Mouse (Mus musculus) gastrocnemius, postnatal 10 days (tissue): Measurements from ENCODE around the gene Slc22a6. TPM values are rescaled to one million over a fixed set of nuclear protein-coding genes. Genes with fewer than 3 reads are reported as not detected.
A peak's percentile ranks its signal among the peaks of the same experiment; 100 is the strongest.

Experiments
- DNase-seq: peaks from one replicate; pipeline ENCODE4 v3.0.0; 2021; ENCODE audit warnings: mixed read lengths
- long read RNA-seq, 2 experiments: library from polyadenylated mRNA; stranded (forward); transcript quantifications; one replicate each; pipeline ENCODE4 v2.0.0; 2021
- total RNA-seq, 2 experiments: library from RNA; stranded (reverse); gene quantifications; 2 replicates each; pipeline ENCODE4 v1.2.3; 2021

Gene Slc22a6
- not detected for total RNA-seq
- long read RNA-seq, experiment 1, result 0 reads
- long read RNA-seq, experiment 2, result 0 reads

GRCm38 (mm10) chr19:8617904-8618303 lies at the start of gene Slc22a6:
Gene Slc22a6, plus strand, starts transcription at chr19:8618039.
- no peak for DNase-seq

- DNase-seq, result no peak
Measured at GRCm38 (mm10) chr19:8569453-8569863, 48.4 kb upstream of the Slc22a6 start.

- DNase-seq, result no peak
Measured at GRCm38 (mm10) chr19:8570341-8571040, 47.3 kb upstream of the Slc22a6 start.

- DNase-seq, result no peak
Measured at GRCm38 (mm10) chr19:8571746-8572145, 46.1 kb upstream of the Slc22a6 start.

- DNase-seq, result no peak
Measured at GRCm38 (mm10) chr19:8572485-8572884, 45.4 kb upstream of the Slc22a6 start.

- no peak for DNase-seq
Measured at GRCm38 (mm10) chr19:8577432-8577831, 40.4 kb upstream of the Slc22a6 start.

GRCm38 (mm10) chr19:8578293-8578969 lies 39.4 kb upstream of the Slc22a6 start:
- peak; percentile 40 for DNase-seq

- DNase-seq, result no peak
Measured at GRCm38 (mm10) chr19:8578970-8579342, 38.9 kb upstream of the Slc22a6 start.

- DNase-seq, result no peak
Measured at GRCm38 (mm10) chr19:8585298-8585697, 32.5 kb upstream of the Slc22a6 start.

- DNase-seq, result no peak
Measured at GRCm38 (mm10) chr19:8585899-8586298, 31.9 kb upstream of the Slc22a6 start.

- no peak for DNase-seq
Measured at GRCm38 (mm10) chr19:8586350-8586749, 31.5 kb upstream of the Slc22a6 start.

- DNase-seq, result no peak
Measured at GRCm38 (mm10) chr19:8587315-8587714, 30.5 kb upstream of the Slc22a6 start.

- no peak for DNase-seq
Measured at GRCm38 (mm10) chr19:8590954-8591353, 26.9 kb upstream of the Slc22a6 start, which contains the start of gene Slc22a8. Gene Slc22a8, plus strand, starts transcription at chr19:8591254.

- no peak for DNase-seq
Measured at GRCm38 (mm10) chr19:8592155-8592554, 25.7 kb upstream of the Slc22a6 start.

- no peak for DNase-seq
Measured at GRCm38 (mm10) chr19:8592873-8593408, 24.9 kb upstream of the Slc22a6 start.

- no peak for DNase-seq
Measured at GRCm38 (mm10) chr19:8593833-8594232, 24.0 kb upstream of the Slc22a6 start.

GRCm38 (mm10) chr19:8594518-8594917 lies 23.3 kb upstream of the Slc22a6 start:
- no peak for DNase-seq

GRCm38 (mm10) chr19:8597269-8597668 lies 20.6 kb upstream of the Slc22a6 start:
- no peak for DNase-seq

- DNase-seq, result no peak
Measured at GRCm38 (mm10) chr19:8599229-8599628, 18.6 kb upstream of the Slc22a6 start.

- no peak for DNase-seq
Measured at GRCm38 (mm10) chr19:8601922-8602321, 15.9 kb upstream of the Slc22a6 start.

GRCm38 (mm10) chr19:8602914-8603313 lies 14.9 kb upstream of the Slc22a6 start:
- no peak for DNase-seq

GRCm38 (mm10) chr19:8604536-8605240 lies 13.2 kb upstream of the Slc22a6 start:
- DNase-seq, result no peak

GRCm38 (mm10) chr19:8605241-8605558 lies 12.6 kb upstream of the Slc22a6 start:
- no peak for DNase-seq
